Mouse (Mus musculus) forebrain, embryonic 10.5 days (tissue): Measurements from ENCODE around the gene Csdc2. TPM values are rescaled to one million over a fixed set of nuclear protein-coding genes. Genes with fewer than 3 reads are reported as not detected.
A peak's percentile ranks its signal among the peaks of the same experiment; 100 is the strongest.

Experiments
- DNase-seq: peaks from one replicate; pipeline ENCODE4 v3.0.0-alpha.2; 2017; ENCODE audit warnings: low spot score; ENCODE audit errors: extremely low spot score
- H3K27ac ChIP-seq: fragments of 300-500 bp; sonication (generic); 2 replicates; pipeline ENCODE4 v1.5.1; 2016; ENCODE audit warnings: mild to moderate bottlenecking
- H3K27me3 ChIP-seq: fragments of 300-500 bp; sonication (generic); 2 replicates; pipeline ENCODE4 v1.6.1; 2016; ENCODE audit warnings: mild to moderate bottlenecking; ENCODE audit not compliant: poor library complexity, severe bottlenecking
- H3K36me3 ChIP-seq: fragments of 300-500 bp; sonication (generic); replicated peaks from 2 replicates; pipeline ENCODE4 v1.6.1; 2016; ENCODE audit warnings: mild to moderate bottlenecking, moderate library complexity
- H3K4me1 ChIP-seq: fragments of 300-500 bp; sonication (generic); 2 replicates; pipeline ENCODE4 v1.6.1; 2016
- H3K4me3 ChIP-seq: fragments of 300-500 bp; sonication (generic); 2 replicates; pipeline ENCODE4 v1.5.1; 2016; ENCODE audit warnings: mild to moderate bottlenecking, moderate library complexity
- H3K9me3 ChIP-seq: fragments of 300-500 bp; sonication (generic); 2 replicates; pipeline ENCODE4 v1.6.1; 2016; ENCODE audit warnings: mild to moderate bottlenecking, moderate library complexity
- WGBS: fragments of 180-500 bp; shearing (Covaris S2); methylation state at CpG from one replicate; pipeline ENCODE4 v1.1.7; 2016; 5-methylcytosine and 5-hydroxymethylcytosine counted together
- polyA plus RNA-seq: library from polyadenylated mRNA; unstranded; fragments of >200 nt; fragmentation: Nextera tagmentation; extraction: Ambion mirVana; gene quantifications from 2 replicates; pipeline ENCODE4 v1.2.1, GENCODE M21; 2016

The Csdc2 gene
- polyA plus RNA-seq, 1 experiment from 2014 or later: 10.7 TPM

DNA sequence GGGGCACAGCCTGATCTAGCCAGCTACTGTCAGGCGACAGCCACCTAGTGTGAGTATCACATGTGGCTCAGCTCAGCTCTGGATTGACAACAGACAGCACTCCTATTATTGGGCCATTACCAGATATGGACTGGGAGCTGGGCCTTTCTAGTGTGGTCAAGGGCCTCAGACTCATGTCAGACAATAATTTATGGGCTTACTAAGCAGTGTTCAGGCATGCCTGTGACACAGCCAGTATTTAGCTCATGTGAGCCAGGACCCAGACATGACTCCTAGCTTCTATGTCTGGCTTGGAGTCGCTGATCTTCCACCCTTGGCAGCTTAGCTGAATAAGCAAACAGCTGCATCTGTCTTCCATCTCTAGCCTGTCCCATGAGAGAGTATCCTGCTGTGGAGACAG is 24.1 kb upstream of the Csdc2 start:
- WGBS: 88% methylated on average over 2 of the region's 2 CpGs
- no peak for DNase-seq
- Histone ChIP-seq H3K4me3 (no peak overlapping the region), H3K27ac (no peak overlapping the region), H3K36me3 (peaks cover 100% of the 10 kb centered on the region), H3K27me3 (no peaks in the 10 kb centered on the region), H3K4me1 (no peaks in the 10 kb centered on the region), H3K9me3 (no peaks in the 10 kb centered on the region)

DNA sequence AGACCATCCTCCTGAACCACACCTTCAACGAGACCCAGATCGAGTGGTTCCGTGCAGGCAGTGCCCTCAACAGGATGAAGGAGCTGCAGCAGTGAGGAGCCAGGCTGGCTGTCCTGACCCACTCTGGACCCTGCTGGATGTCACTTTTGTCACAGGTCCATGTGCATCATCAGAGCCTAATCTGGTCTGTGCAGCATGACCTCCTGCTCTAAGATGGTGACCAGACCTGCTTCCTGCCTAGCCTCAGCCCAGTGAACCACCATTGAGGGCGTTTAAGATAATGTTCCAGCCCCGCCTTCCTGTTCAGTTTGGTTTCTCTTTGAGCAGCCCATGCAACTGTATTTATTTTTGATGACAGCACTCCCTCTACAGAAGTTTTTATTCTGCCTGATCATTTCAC is 21.9 kb upstream of the Csdc2 start:
- H3K4me1 ChIP-seq: no peaks in the 10 kb centered on the region
- no peaks in the 10 kb centered on the region for H3K9me3 ChIP-seq
- peaks cover 94% of the 10 kb centered on the region for H3K36me3 ChIP-seq
- H3K27ac ChIP-seq: no peak overlapping the region
- no peak for DNase-seq
- no peaks in the 10 kb centered on the region for H3K27me3 ChIP-seq
- H3K4me3 ChIP-seq: no peak overlapping the region
- WGBS: 92% methylated on average over 5 of the region's 5 CpGs

DNA sequence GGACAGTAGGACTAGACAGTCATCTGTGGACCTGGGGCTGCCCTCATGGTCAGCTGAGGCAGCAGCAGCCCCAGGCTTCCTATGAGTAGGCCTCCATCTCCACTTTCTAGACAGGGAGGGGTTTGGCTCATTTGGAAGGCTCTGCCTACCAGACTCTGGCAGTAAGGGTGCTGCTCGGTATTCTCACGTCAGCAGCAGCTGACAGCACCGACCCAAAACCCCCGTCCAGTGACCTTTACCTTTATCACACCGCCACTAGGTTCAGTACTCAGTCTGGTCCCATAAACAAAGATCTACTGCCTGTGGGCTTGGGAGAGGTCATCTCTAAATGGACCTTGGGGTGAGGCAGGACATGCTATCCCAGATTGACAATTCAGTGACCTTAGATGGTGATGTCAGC is 20.9 kb upstream of the Csdc2 start:
- H3K4me3 ChIP-seq: no peak overlapping the region
- H3K27me3 ChIP-seq: no peaks in the 10 kb centered on the region
- 94% methylated on average over 5 of the region's 5 CpGs for WGBS
- peaks cover 88% of the 10 kb centered on the region for H3K36me3 ChIP-seq
- H3K4me1 ChIP-seq: no peaks in the 10 kb centered on the region
- H3K27ac ChIP-seq: no peak overlapping the region
- no peaks in the 10 kb centered on the region for H3K9me3 ChIP-seq
- DNase-seq: no peak

- Histone ChIP-seq H3K36me3 (peaks cover 87% of the 10 kb centered on the region), H3K4me3 (no peak overlapping the region), H3K9me3 (no peaks in the 10 kb centered on the region), H3K27ac (no peak overlapping the region), H3K4me1 (no peaks in the 10 kb centered on the region), H3K27me3 (no peaks in the 10 kb centered on the region)
- DNase-seq: no peak
- 94% methylated on average over 12 of the region's 12 CpGs for WGBS
These were observed 19.4 kb upstream of the Csdc2 start for GRCm38 (mm10) chr15:81917201-81917600.

GRCm38 (mm10) chr15:81917621-81918463 is 18.7 kb upstream of the Csdc2 start:
- peak; percentile 60 for DNase-seq
- 68% methylated on average over 6 of the region's 6 CpGs for WGBS
- no peak overlapping the region for H3K27ac ChIP-seq
- no peaks in the 10 kb centered on the region for H3K9me3 ChIP-seq
- H3K27me3 ChIP-seq: no peaks in the 10 kb centered on the region
- H3K4me3 ChIP-seq: no peak overlapping the region
- H3K4me1 ChIP-seq: no peaks in the 10 kb centered on the region
- peaks cover 84% of the 10 kb centered on the region for H3K36me3 ChIP-seq

- Histone ChIP-seq H3K4me1 (peaks cover 3% of the 10 kb centered on the region), H3K4me3 (no peak overlapping the region), H3K36me3 (peaks cover 81% of the 10 kb centered on the region), H3K27ac (no peak overlapping the region), H3K9me3 (no peaks in the 10 kb centered on the region), H3K27me3 (no peaks in the 10 kb centered on the region)
- DNase-seq: no peak
- 87% methylated on average over 5 of the region's 5 CpGs for WGBS
These were observed 17.5 kb upstream of the Csdc2 start for GRCm38 (mm10) chr15:81919062-81919461.

GRCm38 (mm10) chr15:81920546-81921217 is 15.9 kb upstream of the Csdc2 start:
- 88% methylated on average over 10 of the region's 10 CpGs for WGBS
- Histone ChIP-seq H3K9me3 (no peaks in the 10 kb centered on the region), H3K4me1 (peaks cover 19% of the 10 kb centered on the region), H3K36me3 (peaks cover 70% of the 10 kb centered on the region), H3K4me3 (no peak overlapping the region), H3K27me3 (no peaks in the 10 kb centered on the region), H3K27ac (no peak overlapping the region)
- no peak for DNase-seq

DNA sequence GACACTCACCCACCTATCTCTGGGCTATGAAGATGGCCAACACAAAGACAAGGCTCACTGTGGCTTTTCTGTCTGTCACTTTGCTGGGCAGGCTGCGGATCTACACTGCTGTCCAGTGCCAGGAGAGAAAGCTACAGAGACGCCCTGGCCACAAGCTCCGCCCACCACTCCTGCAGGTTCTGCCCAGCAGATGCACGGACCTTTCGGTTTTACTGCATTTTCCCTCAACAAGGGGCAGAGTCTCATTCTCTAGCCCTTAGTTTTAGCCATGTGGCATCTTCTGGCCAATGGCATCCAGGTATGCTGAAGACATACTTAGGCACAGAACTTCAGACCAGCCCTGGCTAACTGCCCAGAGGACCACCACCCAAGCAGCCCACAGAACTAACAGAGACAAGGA is 15.3 kb upstream of the Csdc2 start:
- WGBS: 75% methylated on average over 5 of the region's 5 CpGs
- H3K27me3 ChIP-seq: no peaks in the 10 kb centered on the region

GRCm38 (mm10) chr15:81924933-81925332 is 11.6 kb upstream of the Csdc2 start:
- Histone ChIP-seq H3K36me3 (peaks cover 36% of the 10 kb centered on the region), H3K4me1 (peaks cover 42% of the 10 kb centered on the region), H3K27ac (peak overlapping the region; percentile 89; the same call in 1 of the 2 replicates), H3K4me3 (peak overlapping the region; percentile 92), H3K9me3 (no peaks in the 10 kb centered on the region), H3K27me3 (no peaks in the 10 kb centered on the region)
- DNase-seq: no peak
- WGBS: 89% methylated on average over 11 of the region's 11 CpGs

More for the DNA sequence above, 15.3 kb upstream of the Csdc2 start:
- H3K4me3 ChIP-seq: no peak overlapping the region
- DNase-seq: no peak
- H3K4me1 ChIP-seq: peaks cover 25% of the 10 kb centered on the region
- H3K36me3 ChIP-seq: peaks cover 64% of the 10 kb centered on the region
- H3K27ac ChIP-seq: no peak overlapping the region
- H3K9me3 ChIP-seq: no peaks in the 10 kb centered on the region

DNA sequence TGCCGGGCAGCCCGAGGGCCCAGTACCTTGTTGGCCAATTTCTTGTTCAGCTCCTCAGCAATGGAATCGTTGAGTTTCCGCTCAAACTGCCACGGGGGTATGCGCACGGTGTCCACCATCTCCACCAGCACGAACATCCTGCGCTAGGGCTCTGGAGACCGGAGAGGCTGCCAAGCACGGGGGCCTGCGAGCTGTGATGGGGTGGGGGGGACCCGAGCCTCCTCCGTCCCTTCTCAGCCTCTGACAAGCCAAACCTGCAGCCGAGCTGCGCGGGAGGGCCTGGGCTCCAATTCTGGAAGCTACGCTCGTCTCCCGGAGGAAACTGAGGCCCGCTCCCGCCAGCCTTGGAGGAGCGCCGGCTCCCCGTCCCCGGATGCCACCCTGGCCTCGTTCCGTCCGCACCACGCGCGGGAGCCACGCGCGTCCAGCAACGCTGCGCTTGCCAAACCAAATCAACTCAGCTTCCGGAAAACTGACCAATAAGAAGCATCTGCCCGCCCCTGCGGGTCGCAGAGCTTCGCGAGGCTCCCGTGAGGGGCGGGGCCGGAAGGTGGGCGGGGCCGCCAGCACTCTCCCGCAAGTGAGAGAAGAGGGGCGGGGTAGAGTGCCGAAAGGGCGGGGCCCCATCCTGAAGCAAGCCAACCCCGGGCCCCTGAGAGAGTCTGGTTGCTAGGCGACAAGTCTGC is 10.7 kb upstream of the Csdc2 start, which contains the start of gene Polr3h:
Polr3h (minus strand) TSS at position 481 of the 686 bp plus-strand sequence.
- H3K9me3 ChIP-seq: no peaks in the 10 kb centered on the region
- no peaks in the 10 kb centered on the region for H3K27me3 ChIP-seq
- peak within 1 kb of the TSS; percentile 92 for H3K4me3 ChIP-seq
- DNase-seq: peak; percentile 97
- WGBS: under 1% methylated on average over 54 of the region's 54 CpGs
- peaks cover 42% of the 10 kb centered on the region for H3K4me1 ChIP-seq
- peaks cover 30% of the 10 kb centered on the region for H3K36me3 ChIP-seq
- peak within 1 kb of the TSS; percentile 89 for H3K27ac ChIP-seq

GRCm38 (mm10) chr15:81926446-81926822 is 10.1 kb upstream of the Csdc2 start:
- WGBS: 34% methylated on average over 9 of the region's 9 CpGs
- Histone ChIP-seq H3K9me3 (no peaks in the 10 kb centered on the region), H3K4me3 (peak overlapping the region; percentile 92), H3K36me3 (peaks cover 25% of the 10 kb centered on the region), H3K4me1 (peaks cover 42% of the 10 kb centered on the region), H3K27ac (peak overlapping the region; percentile 89), H3K27me3 (no peaks in the 10 kb centered on the region)
- no peak for DNase-seq

- H3K36me3 ChIP-seq: peaks cover 14% of the 10 kb centered on the region
- no peaks in the 10 kb centered on the region for H3K27me3 ChIP-seq
- DNase-seq: no peak
- WGBS: 64% methylated on average over 4 of the region's 4 CpGs
- peak overlapping the region; percentile 60; the same call in 1 of the 2 replicates for H3K27ac ChIP-seq
- H3K4me3 ChIP-seq: no peak overlapping the region
- no peaks in the 10 kb centered on the region for H3K9me3 ChIP-seq
- peaks cover 43% of the 10 kb centered on the region for H3K4me1 ChIP-seq
These were observed 8.8 kb upstream of the Csdc2 start for GRCm38 (mm10) chr15:81927741-81928140.
